Mouse (Mus musculus) kidney, postnatal 0 days (tissue): ENCODE measurements around the gene Ankrd11. TPM values are rescaled to one million over a fixed set of nuclear protein-coding genes. Genes with fewer than 3 reads are reported as not detected.
A peak's percentile ranks its signal among the peaks of the same experiment; 100 is the strongest.

ENCODE experiments used
- ATAC-seq: fragments of 200-750 bp; cut with Nextera tagmentation; replicated peaks from 2 replicates; pipeline ENCODE4 v1.8.0; 2017; ENCODE audit warnings: low read depth, moderate number of reproducible peaks, moderate TSS enrichment, moderate library complexity; ENCODE audit not compliant: low FRiP score
- DNase-seq: peaks from one replicate; pipeline ENCODE4 v3.0.0-alpha.2; 2016; ENCODE audit warnings: low spot score
- H3K27ac ChIP-seq: fragments of 300-500 bp; sonication (generic); 2 replicates; pipeline ENCODE4 v1.5.1; 2014; ENCODE audit warnings: mild to moderate bottlenecking
- H3K27me3 ChIP-seq: fragments of 300-500 bp; sonication (generic); 2 replicates; pipeline ENCODE4 v1.6.1; 2014; ENCODE audit warnings: low read length, mixed read lengths; ENCODE audit not compliant: insufficient read depth
- H3K36me3 ChIP-seq: fragments of 300-500 bp; sonication (generic); 2 replicates; pipeline ENCODE4 v1.6.1; 2014; ENCODE audit warnings: low read length, mixed read lengths; ENCODE audit not compliant: insufficient read depth
- H3K4me1 ChIP-seq: fragments of 300-500 bp; sonication (generic); replicated peaks from 2 replicates; pipeline ENCODE4 v1.6.1; 2014; ENCODE audit warnings: antibody characterized with exemption, low read length, mixed read lengths; ENCODE audit not compliant: insufficient read depth
- H3K4me2 ChIP-seq: fragments of 300-500 bp; sonication (generic); 2 replicates; pipeline ENCODE4 v1.6.1; 2014; ENCODE audit warnings: mild to moderate bottlenecking, low read length, moderate library complexity, mixed read lengths
- H3K4me3 ChIP-seq: fragments of 300-500 bp; sonication (generic); replicated peaks from 2 replicates; pipeline ENCODE4 v1.5.1; 2014; ENCODE audit warnings: low read depth, low read length
- H3K9ac ChIP-seq: fragments of 300-500 bp; sonication (generic); 2 replicates; pipeline ENCODE4 v1.6.1; 2014; ENCODE audit warnings: low read depth, low read length
- H3K9me3 ChIP-seq: fragments of 300-500 bp; sonication (generic); replicated peaks from 2 replicates; pipeline ENCODE4 v1.6.1; 2016; ENCODE audit warnings: low read length, inconsistent platforms, mixed read lengths
- CTCF ChIP-seq: IDR thresholded peaks from 2 replicates; pipeline ENCODE4 v1.5.1; 2016; ENCODE audit warnings: antibody characterized with exemption, low read depth, mild to moderate bottlenecking, moderate library complexity
- WGBS: fragments of 180-500 bp; shearing (Covaris S2); extraction: QIAGEN DNeasy Blood & Tissue Kit; methylation state at CpG from one replicate; pipeline ENCODE4 v1.1.7; 2014; 5-methylcytosine and 5-hydroxymethylcytosine counted together
- polyA plus RNA-seq: library from polyadenylated mRNA; unstranded; fragments of >200 nt; fragmentation: Nextera tagmentation; extraction: Ambion mirVana; gene quantifications from 2 replicates; pipeline ENCODE4 v1.2.1, GENCODE M21; 2015

Gene Ankrd11
- polyA plus RNA-seq, 1 experiment from 2014 or later: 57.9 TPM

GRCm38 (mm10) chr8:122904496-122904895 is 137.6 kb downstream of the Ankrd11 start:
- Histone ChIP-seq H3K9ac (no peak overlapping the region), H3K4me3 (no peak overlapping the region), H3K4me2 (no peak overlapping the region), H3K27me3 (no peaks in the 10 kb centered on the region), H3K36me3 (peaks cover 22% of the 10 kb centered on the region), H3K9me3 (no peaks in the 10 kb centered on the region), H3K27ac (no peak overlapping the region), H3K4me1 (no peaks in the 10 kb centered on the region)
- TF ChIP-seq CTCF: no peak
- ATAC-seq (no peak), DNase-seq (no peak)
- 89% methylated on average over 11 of the region's 11 CpGs for WGBS

- peaks cover 34% of the 10 kb centered on the region for H3K36me3 ChIP-seq
Measured at GRCm38 (mm10) chr8:122903002-122903401, 139.1 kb downstream of the Ankrd11 start.

GRCm38 (mm10) chr8:122902581-122902980 is 139.5 kb downstream of the Ankrd11 start:
- DNase-seq (no peak), ATAC-seq (no peak)
- no peak for TF ChIP-seq CTCF
- H3K4me2 ChIP-seq: no peak overlapping the region
- no peaks in the 10 kb centered on the region for H3K4me1 ChIP-seq
- no peak overlapping the region for H3K27ac ChIP-seq
- no peaks in the 10 kb centered on the region for H3K27me3 ChIP-seq
- H3K4me3 ChIP-seq: no peak overlapping the region
- peaks cover 32% of the 10 kb centered on the region for H3K36me3 ChIP-seq
- no peaks in the 10 kb centered on the region for H3K9me3 ChIP-seq
- WGBS: 78% methylated on average over 3 of the region's 3 CpGs
- H3K9ac ChIP-seq: no peak overlapping the region

More at GRCm38 (mm10) chr8:122903002-122903401, 139.1 kb downstream of the Ankrd11 start:
- no peak overlapping the region for H3K4me3 ChIP-seq
- no peak overlapping the region for H3K9ac ChIP-seq
- ATAC-seq (no peak), DNase-seq (no peak)
- no peak overlapping the region for H3K4me2 ChIP-seq
- H3K27me3 ChIP-seq: no peaks in the 10 kb centered on the region
- 72% methylated on average over 5 of the region's 5 CpGs for WGBS
- no peak for TF ChIP-seq CTCF
- no peaks in the 10 kb centered on the region for H3K4me1 ChIP-seq
- no peaks in the 10 kb centered on the region for H3K9me3 ChIP-seq
- H3K27ac ChIP-seq: no peak overlapping the region

GRCm38 (mm10) chr8:122901892-122902515 is 140.1 kb downstream of the Ankrd11 start:
- no peak overlapping the region for H3K27ac ChIP-seq

GRCm38 (mm10) chr8:122901476-122901875 is 140.6 kb downstream of the Ankrd11 start:
- TF ChIP-seq CTCF: no peak
- WGBS: 92% methylated on average over 7 of the region's 7 CpGs
- no peaks in the 10 kb centered on the region for H3K9me3 ChIP-seq
- H3K27ac ChIP-seq: no peak overlapping the region
- no peak overlapping the region for H3K9ac ChIP-seq
- H3K4me1 ChIP-seq: no peaks in the 10 kb centered on the region
- no peak for DNase-seq
- no peak overlapping the region for H3K4me2 ChIP-seq
- no peak overlapping the region for H3K4me3 ChIP-seq
- H3K36me3 ChIP-seq: peaks cover 39% of the 10 kb centered on the region
- ATAC-seq: no peak
- H3K27me3 ChIP-seq: no peaks in the 10 kb centered on the region

More at GRCm38 (mm10) chr8:122901892-122902515, 140.1 kb downstream of the Ankrd11 start:
- no peak for DNase-seq
- Histone ChIP-seq H3K9ac (no peak overlapping the region), H3K9me3 (no peaks in the 10 kb centered on the region), H3K4me2 (no peak overlapping the region), H3K4me3 (no peak overlapping the region), H3K4me1 (no peaks in the 10 kb centered on the region), H3K27me3 (no peaks in the 10 kb centered on the region), H3K36me3 (peaks cover 34% of the 10 kb centered on the region)
- TF ChIP-seq CTCF: no peak
- WGBS: 80% methylated on average over 8 of the region's 8 CpGs
- no peak for ATAC-seq

- Histone ChIP-seq H3K9me3 (no peaks in the 10 kb centered on the region), H3K4me3 (no peak overlapping the region), H3K9ac (no peak overlapping the region), H3K27ac (no peak overlapping the region), H3K4me2 (no peak overlapping the region), H3K36me3 (peaks cover 63% of the 10 kb centered on the region), H3K4me1 (no peaks in the 10 kb centered on the region), H3K27me3 (no peaks in the 10 kb centered on the region)
- WGBS: 81% methylated on average over 5 of the region's 5 CpGs
- DNase-seq: no peak
- no peak for ATAC-seq
- TF ChIP-seq CTCF: 0 out of 2 replicates have a peak, but pooled peaks have one; percentile 21
Measured at GRCm38 (mm10) chr8:122899085-122899484, 143.0 kb downstream of the Ankrd11 start.
